Mouse (Mus musculus): ENCODE data around the gene Slc22a12.

DNA sequence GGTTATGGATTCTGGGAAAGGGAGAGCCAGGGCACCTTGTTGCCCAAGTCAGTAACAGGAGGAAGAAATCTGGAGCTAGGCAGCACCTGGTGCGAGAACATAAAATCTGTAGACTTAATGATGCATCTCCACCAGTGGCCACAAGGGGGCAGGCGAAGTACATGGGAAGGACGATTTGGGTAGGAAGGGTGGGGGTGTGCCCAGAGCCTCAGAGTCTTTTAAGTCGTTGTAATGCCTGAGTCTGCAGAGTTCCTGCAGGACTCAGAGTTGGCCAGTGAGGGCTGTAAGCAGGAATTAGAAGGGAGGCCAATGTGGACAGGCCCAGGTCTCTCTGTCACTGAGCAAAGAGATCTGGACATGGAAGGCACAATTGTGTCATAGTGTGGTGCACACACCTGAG is 53.8 kb downstream of the Slc22a12 start:
- TF ChIP-seq CTCF (IDR thresholded peaks at IDR 0.05; ENCODE audit: insufficient read depth, low read length) (peak; percentile 97), POLR2A (IDR thresholded peaks at IDR 0.05; ENCODE audit: borderline replicate concordance, extremely low read depth, low read depth, low read length) (no peak)

All from lung, adult 2 months (tissue).